In the genomic region with DNA sequence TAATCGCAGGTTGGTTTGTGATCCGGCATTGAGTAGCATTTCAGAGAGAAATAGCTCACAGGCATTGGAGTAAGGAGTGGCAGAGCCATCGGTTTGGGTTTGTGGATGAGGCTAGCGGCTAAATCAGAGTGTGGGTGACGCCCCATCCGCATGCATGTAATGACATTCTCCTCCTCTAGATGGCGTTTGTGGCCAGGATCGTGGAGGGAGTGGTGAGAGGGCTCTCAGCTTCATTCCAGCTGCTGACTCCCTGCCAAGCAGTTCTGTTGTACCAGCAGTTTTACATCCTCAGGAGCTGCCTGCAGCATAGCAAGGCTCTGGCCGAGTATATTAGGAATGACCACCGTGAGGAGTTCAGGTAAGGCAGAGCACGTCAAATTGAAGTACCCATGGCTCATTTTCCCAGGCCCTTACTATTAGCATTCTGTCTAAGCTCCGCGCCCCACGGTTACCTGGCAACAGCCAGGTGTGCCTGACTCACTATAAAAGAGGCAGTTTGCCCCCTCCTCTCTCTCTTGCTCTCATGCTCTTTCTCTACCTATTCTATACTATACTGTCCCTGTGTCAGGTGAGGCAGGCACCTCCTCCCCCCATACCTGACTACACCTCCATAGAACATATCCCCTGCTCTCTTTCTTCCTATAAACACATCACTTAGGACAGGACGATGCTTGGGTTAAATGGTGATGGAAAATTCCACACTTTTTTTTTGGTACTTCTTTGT, we compare ENCODE assay signal across 8 mouse cellular contexts. TPM values are rescaled to one million over a fixed set of nuclear protein-coding genes. Genes with fewer than 3 reads are reported as not detected.
DNase-seq lines count a peak whose midpoint lies in the region; ATAC-seq and TF ChIP-seq lines count a peak whose summit lies in the region.

No protein-coding gene starts in this region.

- no peak overlapping the region for H3K4me2 ChIP-seq in forebrain, embryonic 15.5 days (replicated peaks)
- H3K4me2 ChIP-seq in liver, embryonic 14.5 days (ENCODE audit: low read depth) = no peak overlapping the region
- no peak overlapping the region for H3K4me2 ChIP-seq in neural tube, embryonic 14.5 days (ENCODE audit: low read depth, low read length)

- no peaks in the 10 kb centered on the region for H3K9me3 ChIP-seq in forebrain, embryonic 15.5 days
- no peaks in the 10 kb centered on the region for H3K9me3 ChIP-seq in liver, embryonic 14.5 days (ENCODE audit: control insufficient read depth, low read length)
- H3K9me3 ChIP-seq in neural tube, embryonic 14.5 days (ENCODE audit: control insufficient read depth, low read length) = no peaks in the 10 kb centered on the region

- intact Hi-C loops in heart, postnatal 36 days (cut with DNase I) = loop anchor here (5.0 to 10.0 kb wide), 2 partner anchors 47 to 835 kb away; a partner anchor contains a TSS

- no peaks in the 10 kb centered on the region for H3K27me3 ChIP-seq in forebrain, embryonic 15.5 days
- no peaks in the 10 kb centered on the region for H3K27me3 ChIP-seq in liver, embryonic 14.5 days (ENCODE audit: control insufficient read depth, insufficient read depth, low read length)
- H3K27me3 ChIP-seq in neural tube, embryonic 14.5 days (ENCODE audit: control insufficient read depth, insufficient read depth, low read length) = no peaks in the 10 kb centered on the region

- H3K9ac ChIP-seq in forebrain, embryonic 15.5 days (replicated peaks) = no peak overlapping the region
- H3K9ac ChIP-seq in liver, embryonic 14.5 days (replicated peaks) = no peak overlapping the region
- no peak overlapping the region for H3K9ac ChIP-seq in neural tube, embryonic 14.5 days (replicated peaks; ENCODE audit: low read depth, low read length)

- TF ChIP-seq EP300 in liver, embryonic 14.5 days (IDR thresholded peaks at IDR 0.05; ENCODE audit: low read depth) = no peak

- TF ChIP-seq CTCF in liver, embryonic 14.5 days (IDR thresholded peaks at IDR 0.05; ENCODE audit: low read depth) = peak; percentile 86

- H3K36me3 ChIP-seq in forebrain, embryonic 15.5 days = no peaks in the 10 kb centered on the region
- H3K36me3 ChIP-seq in liver, embryonic 14.5 days (replicated peaks; ENCODE audit: control insufficient read depth, insufficient read depth, low read depth) = no peaks in the 10 kb centered on the region
- no peaks in the 10 kb centered on the region for H3K36me3 ChIP-seq in neural tube, embryonic 14.5 days (ENCODE audit: control insufficient read depth, insufficient read depth, low read length)

- WGBS in forebrain, embryonic 15.5 days = 20% methylated on average over 15 of the region's 15 CpGs
- 18% methylated on average over 15 of the region's 15 CpGs for WGBS in large intestine, adult 2 months
- WGBS in liver, embryonic 14.5 days (ENCODE audit: insufficient replicate concordance) = 20% methylated on average over 15 of the region's 15 CpGs
- 25% methylated on average over 15 of the region's 15 CpGs for WGBS in neural tube, embryonic 14.5 days

- peak; percentile 34 for DNase-seq in MN1 (ENCODE audit: low spot score)
- peak; percentile 8 for DNase-seq in cerebellum, adult 11-12 months
- peak; percentile 66 to 67 for DNase-seq in heart, postnatal 36 days
- DNase-seq in large intestine, adult 2 months (ENCODE audit: low read depth, low spot score) = peak; percentile 25
- DNase-seq in liver, embryonic 14.5 days (ENCODE audit: low read depth in 3 of 3, low spot score in 3 of 3) = peak; percentile 12 to 20 (median 20)
- peak; percentile 18 for DNase-seq in thymus, postnatal 25 days

- no peak overlapping the region for H3K27ac ChIP-seq in forebrain, embryonic 15.5 days (replicated peaks)
- H3K27ac ChIP-seq in liver, embryonic 14.5 days = no peak overlapping the region
- H3K27ac ChIP-seq in neural tube, embryonic 14.5 days (ENCODE audit: low read depth, low read length) = no peak overlapping the region

- no peak overlapping the region for H3K4me3 ChIP-seq in forebrain, embryonic 15.5 days
- no peak overlapping the region for H3K4me3 ChIP-seq in liver, embryonic 14.5 days (ENCODE audit: insufficient read depth in 1 of 2, low read depth in 2 of 2, low read length in 2 of 2)
- H3K4me3 ChIP-seq in neural tube, embryonic 14.5 days (ENCODE audit: low read depth, low read length) = no peak overlapping the region

- peak; percentile 76 for ATAC-seq in forebrain, embryonic 15.5 days (replicated peaks)
- ATAC-seq in liver, embryonic 14.5 days (ENCODE audit: insufficient read depth) = peak; percentile 28; the same call in 1 of the 2 replicates
- peak; percentile 88 for ATAC-seq in neural tube, embryonic 14.5 days (ENCODE audit: low read depth)

- peaks cover 6% of the 10 kb centered on the region for H3K4me1 ChIP-seq in forebrain, embryonic 15.5 days
- H3K4me1 ChIP-seq in liver, embryonic 14.5 days (replicated peaks; ENCODE audit: control insufficient read depth in 2 of 2, insufficient read depth in 2 of 2, low read length in 1 of 2) = no peaks in the 10 kb centered on the region
- 0 out of 2 replicates have a peak, but pooled peaks cover 3% of the 10 kb centered on the region for H3K4me1 ChIP-seq in neural tube, embryonic 14.5 days (ENCODE audit: control insufficient read depth, insufficient read depth, low read length)

RNA-seq across cellular contexts. Expression of a gene that starts 48.4 kb away (rescaled TPM):
- polyA plus RNA-seq in forebrain, embryonic 15.5 days (2015; fragmentation: Nextera tagmentation; extraction: Ambion mirVana) = 0.10 and 0.19 TPM in 2 replicates
- not detected for total RNA-seq in heart, postnatal 36 days (2021)
- 0.16 and 0.29 TPM in 2 replicates for polyA plus RNA-seq in large intestine, adult 2 months (2012; rRNA removed)
- not detected in 2 replicates for polyA plus RNA-seq in liver, embryonic 14.5 days (2012; rRNA removed)
- polyA plus RNA-seq in liver, embryonic 14.5 days (2014; fragmentation: Nextera tagmentation; extraction: Ambion mirVana) = 0.04 TPM in 1 of 2 replicates, not detected in the other
- 0.08 and 0.12 TPM in 2 replicates for polyA plus RNA-seq in neural tube, embryonic 14.5 days (2014; fragmentation: Nextera tagmentation; extraction: Ambion mirVana)

RNA-seq across cellular contexts. Expression of a gene that starts 50.0 kb away (rescaled TPM):
- 2.5 and 3.2 TPM in 2 replicates for polyA plus RNA-seq in forebrain, embryonic 15.5 days (2015; fragmentation: Nextera tagmentation; extraction: Ambion mirVana)
- total RNA-seq in heart, postnatal 36 days (2021) = 1 to 10 TPM; 1.4 to 2.5 TPM
- 4.0 and 5.2 TPM in 2 replicates for polyA plus RNA-seq in large intestine, adult 2 months (2012; rRNA removed)
- polyA plus RNA-seq in liver, embryonic 14.5 days (2012; rRNA removed) = 1.9 and 2.3 TPM in 2 replicates
- polyA plus RNA-seq in liver, embryonic 14.5 days (2014; fragmentation: Nextera tagmentation; extraction: Ambion mirVana) = 1.8 TPM in 2 replicates
- 2.2 and 3.0 TPM in 2 replicates for polyA plus RNA-seq in neural tube, embryonic 14.5 days (2014; fragmentation: Nextera tagmentation; extraction: Ambion mirVana)

Comparison
In these comparisons a context has a peak if more than half of its experiments do, and no peak if none do; other contexts are left out.
1. DNase-seq: peak in every context shown above with its lines; median percentile 66 in heart, postnatal 36 days; 34 in MN1; 25 in large intestine, adult 2 months; 20 in liver, embryonic 14.5 days; 18 in thymus, postnatal 25 days; 8 in cerebellum, adult 11-12 months.
2. ATAC-seq: peak in every context shown above with its lines; median percentile 88 in neural tube, embryonic 14.5 days; 76 in forebrain, embryonic 15.5 days; 28 in liver, embryonic 14.5 days.